Mouse (Mus musculus): ENCODE data around the gene 9030025P20Rik. TPM values are rescaled to one million over a fixed set of nuclear protein-coding genes. Genes with fewer than 3 reads are reported as not detected.
A peak's percentile ranks its signal among the peaks of the same experiment; 100 is the strongest.
"Not testable (repeated sequence)": the region's sequence is repeated elsewhere in the genome, so short reads cannot be mapped to it uniquely, and the experiment has no call there.

Gene 9030025P20Rik
- polyA plus RNA-seq, 1 experiment, result 19.8 TPM

DNA sequence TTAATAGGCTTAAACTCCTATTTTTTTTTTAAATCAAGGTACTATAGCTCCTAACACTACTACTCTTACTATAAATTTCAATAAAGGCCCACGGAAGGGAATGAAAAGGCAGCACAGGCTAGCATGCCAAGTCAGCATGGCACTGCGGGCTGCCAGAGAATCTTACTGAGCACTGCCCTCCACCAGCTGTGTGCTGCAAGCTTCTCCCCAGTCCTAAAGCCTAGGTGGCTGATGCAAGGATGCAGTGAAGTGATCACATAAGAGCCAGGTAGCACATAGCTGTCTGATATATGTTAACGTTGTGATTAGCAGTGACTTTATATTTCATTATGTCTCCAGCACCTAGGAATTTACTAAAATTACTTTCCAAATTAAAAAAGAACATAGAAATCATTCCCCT lies 18.3 kb upstream of the 9030025P20Rik start:
- Histone ChIP-seq H3K4me1 (replicated peaks; ENCODE audit: control insufficient read depth, insufficient read depth, low read length) (peaks cover 3% of the 10 kb centered on the region), H3K27me3 (ENCODE audit: control insufficient read depth, insufficient read depth, low read length) (no peaks in the 10 kb centered on the region), H3K4me3 (ENCODE audit: control insufficient read depth, insufficient read depth, low read length) (no peak overlapping the region), H3K27ac (ENCODE audit: control insufficient read depth, insufficient read depth, low read length) (no peak overlapping the region), H3K36me3 (ENCODE audit: control insufficient read depth, insufficient read depth, low read length) (peaks cover under 1% of the 10 kb centered on the region; the same call in 1 of the 2 replicates)
- no peak for DNase-seq
- WGBS, result 44% methylated on average over 3 of the region's 3 CpGs
- TF ChIP-seq POLR2A (IDR thresholded peaks at IDR 0.05; ENCODE audit: control insufficient read depth, extremely low read depth, insufficient read depth, low read length, poor library complexity), result no peak
- no peak for TF ChIP-seq CTCF (IDR thresholded peaks at IDR 0.05; ENCODE audit: borderline replicate concordance, control insufficient read depth, extremely low read depth, insufficient read depth, low read length, poor library complexity)

DNA sequence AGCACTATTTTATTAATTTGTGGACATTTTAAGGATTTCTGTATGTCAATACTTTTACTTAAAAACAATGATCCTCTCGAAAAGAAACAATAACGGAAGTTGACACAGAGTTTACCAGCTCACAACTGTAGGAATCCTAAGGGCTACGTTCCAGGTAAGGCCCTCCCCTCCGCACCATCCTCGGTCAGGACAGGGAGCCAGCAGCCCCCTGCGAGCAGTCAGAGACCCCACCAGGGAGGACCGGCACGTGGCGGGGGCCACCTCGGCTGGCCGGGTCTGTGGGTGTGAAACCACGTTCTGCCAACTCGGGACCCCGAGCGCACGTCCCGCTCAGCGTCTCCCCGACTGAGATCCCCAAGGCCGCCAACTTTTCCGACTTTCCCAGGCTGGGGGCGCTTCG lies 17.7 kb upstream of the 9030025P20Rik start:
- H3K27me3 ChIP-seq (ENCODE audit: control insufficient read depth, insufficient read depth, low read length), result no peaks in the 10 kb centered on the region
- peaks cover 3% of the 10 kb centered on the region for H3K4me1 ChIP-seq (replicated peaks; ENCODE audit: control insufficient read depth, insufficient read depth, low read length)
- peak overlapping the region; percentile 60 for H3K4me3 ChIP-seq (ENCODE audit: control insufficient read depth, insufficient read depth, low read length)
- no peak overlapping the region for H3K27ac ChIP-seq (ENCODE audit: control insufficient read depth, insufficient read depth, low read length)
- peak; percentile 35 for DNase-seq
- TF ChIP-seq POLR2A (IDR thresholded peaks at IDR 0.05; ENCODE audit: control insufficient read depth, extremely low read depth, insufficient read depth, low read length, poor library complexity), result no peak
- TF ChIP-seq CTCF (IDR thresholded peaks at IDR 0.05; ENCODE audit: borderline replicate concordance, control insufficient read depth, extremely low read depth, insufficient read depth, low read length, poor library complexity), result no peak
- under 1% methylated on average over 19 of the region's 23 CpGs for WGBS
- no peaks in the 10 kb centered on the region for H3K36me3 ChIP-seq (ENCODE audit: control insufficient read depth, insufficient read depth, low read length)

DNA sequence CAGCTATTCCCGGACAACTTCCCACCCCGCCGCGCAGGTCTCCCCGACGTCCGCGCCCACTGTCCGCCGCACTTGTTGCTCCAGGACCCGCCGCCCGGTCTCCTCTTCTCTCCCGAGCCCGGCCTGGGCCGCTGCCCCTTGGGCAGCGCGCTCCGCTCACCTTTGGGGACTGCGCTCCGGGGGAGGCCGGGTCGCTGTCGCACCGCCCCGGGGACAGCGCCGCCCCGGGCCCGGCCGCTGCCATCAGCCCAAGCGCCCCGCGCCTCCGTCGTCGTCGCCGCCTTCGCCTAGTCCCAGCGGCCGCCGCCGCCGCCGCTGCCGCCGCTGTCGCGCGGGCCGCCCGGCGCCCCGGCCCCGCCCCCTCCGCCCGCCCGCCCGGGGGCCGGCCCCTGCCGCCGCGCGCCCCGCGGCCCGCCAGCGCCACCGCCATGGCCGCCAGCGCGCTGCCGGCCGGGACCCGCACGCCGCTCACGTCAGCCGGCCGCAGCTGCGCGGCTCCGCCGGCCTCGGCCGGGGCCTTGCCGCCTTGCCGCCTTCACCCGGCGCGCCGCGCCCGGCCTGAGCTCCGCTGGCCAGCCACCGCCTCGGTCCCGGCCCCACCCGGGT lies 17.2 kb upstream of the 9030025P20Rik start, which contains the start of gene Phf10:
TSS of gene Phf10 (minus strand) at position 323 of the 606 bp plus-strand sequence.
- H3K4me3 ChIP-seq (ENCODE audit: control insufficient read depth, insufficient read depth, low read length), result peak within 1 kb of the TSS; percentile 60
- not testable (repeated sequence) for H3K36me3 ChIP-seq (ENCODE audit: control insufficient read depth, insufficient read depth, low read length); H3K27me3 ChIP-seq (ENCODE audit: control insufficient read depth, insufficient read depth, low read length); H3K4me1 ChIP-seq (replicated peaks; ENCODE audit: control insufficient read depth, insufficient read depth, low read length); H3K27ac ChIP-seq (ENCODE audit: control insufficient read depth, insufficient read depth, low read length)
- WGBS, result 8% methylated on average over 65 of the region's 100 CpGs
- peak; percentile 37 for DNase-seq

DNA sequence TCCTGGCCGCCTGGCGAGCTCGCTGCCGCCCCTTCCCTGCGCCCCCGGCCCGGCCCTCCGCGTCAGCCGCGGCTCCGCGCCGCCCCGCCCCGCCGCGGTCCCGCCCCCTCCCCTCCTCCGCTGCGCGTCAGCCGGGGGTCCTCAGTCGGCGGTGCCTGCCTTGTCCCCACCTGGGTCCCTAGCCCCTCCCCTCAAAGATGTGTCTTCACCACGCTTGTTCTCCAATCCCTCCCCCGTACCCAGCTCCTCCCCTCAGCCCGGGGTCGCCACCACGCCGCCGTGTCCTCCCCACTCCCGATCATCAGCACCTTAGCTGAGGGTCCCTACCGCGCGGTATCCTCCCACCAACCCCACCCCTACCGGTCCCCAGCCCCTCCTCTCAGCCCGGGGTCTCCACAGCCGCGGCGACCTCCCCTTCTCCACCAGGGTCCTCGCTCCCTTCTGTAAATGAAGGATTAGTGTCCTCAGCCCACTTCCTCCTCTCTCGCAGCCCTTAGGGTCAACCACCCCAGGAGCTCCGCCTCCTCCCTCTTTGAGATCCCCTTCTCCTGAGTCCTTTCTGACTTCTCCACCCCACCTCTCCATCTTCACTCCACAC lies 16.6 kb upstream of the 9030025P20Rik start:
- not testable (repeated sequence) for DNase-seq; H3K36me3 ChIP-seq (ENCODE audit: control insufficient read depth, insufficient read depth, low read length); H3K27me3 ChIP-seq (ENCODE audit: control insufficient read depth, insufficient read depth, low read length); H3K27ac ChIP-seq (ENCODE audit: control insufficient read depth, insufficient read depth, low read length); H3K4me3 ChIP-seq (ENCODE audit: control insufficient read depth, insufficient read depth, low read length); H3K4me1 ChIP-seq (replicated peaks; ENCODE audit: control insufficient read depth, insufficient read depth, low read length)
- WGBS, result no CpG with 5 or more reads among the region's 44 CpGs

DNA sequence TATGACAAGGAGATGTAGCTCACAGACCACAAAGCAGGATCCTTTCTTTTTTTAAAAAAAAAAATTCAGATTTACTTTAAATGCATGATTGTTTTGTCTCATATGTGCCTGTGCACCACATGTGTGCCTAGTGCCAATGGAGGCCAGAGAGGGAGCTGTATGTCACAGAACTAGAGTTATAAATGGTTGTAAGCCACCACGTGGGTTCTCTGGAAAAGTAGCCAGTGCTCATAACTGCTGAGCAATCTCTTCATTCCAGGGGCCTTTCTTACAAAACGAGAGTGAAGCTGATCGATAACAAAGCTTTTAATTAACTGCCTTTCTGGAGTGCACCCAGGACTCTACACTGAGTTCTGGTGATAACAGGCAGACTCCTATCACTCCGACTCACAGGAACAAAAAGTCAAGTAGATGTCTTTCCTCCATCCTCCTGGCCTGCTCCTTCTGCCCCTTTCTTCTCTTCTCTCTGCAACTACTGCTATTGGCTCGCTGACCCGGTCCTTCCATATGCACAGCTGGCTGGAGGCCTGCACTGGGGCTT lies 9.8 kb upstream of the 9030025P20Rik start:
- not testable (repeated sequence) for DNase-seq; H3K27me3 ChIP-seq (ENCODE audit: control insufficient read depth, insufficient read depth, low read length); H3K27ac ChIP-seq (ENCODE audit: control insufficient read depth, insufficient read depth, low read length); H3K4me3 ChIP-seq (ENCODE audit: control insufficient read depth, insufficient read depth, low read length); H3K36me3 ChIP-seq (ENCODE audit: control insufficient read depth, insufficient read depth, low read length); H3K4me1 ChIP-seq (replicated peaks; ENCODE audit: control insufficient read depth, insufficient read depth, low read length)
- no CpG with 5 or more reads among the region's 6 CpGs for WGBS

DNA sequence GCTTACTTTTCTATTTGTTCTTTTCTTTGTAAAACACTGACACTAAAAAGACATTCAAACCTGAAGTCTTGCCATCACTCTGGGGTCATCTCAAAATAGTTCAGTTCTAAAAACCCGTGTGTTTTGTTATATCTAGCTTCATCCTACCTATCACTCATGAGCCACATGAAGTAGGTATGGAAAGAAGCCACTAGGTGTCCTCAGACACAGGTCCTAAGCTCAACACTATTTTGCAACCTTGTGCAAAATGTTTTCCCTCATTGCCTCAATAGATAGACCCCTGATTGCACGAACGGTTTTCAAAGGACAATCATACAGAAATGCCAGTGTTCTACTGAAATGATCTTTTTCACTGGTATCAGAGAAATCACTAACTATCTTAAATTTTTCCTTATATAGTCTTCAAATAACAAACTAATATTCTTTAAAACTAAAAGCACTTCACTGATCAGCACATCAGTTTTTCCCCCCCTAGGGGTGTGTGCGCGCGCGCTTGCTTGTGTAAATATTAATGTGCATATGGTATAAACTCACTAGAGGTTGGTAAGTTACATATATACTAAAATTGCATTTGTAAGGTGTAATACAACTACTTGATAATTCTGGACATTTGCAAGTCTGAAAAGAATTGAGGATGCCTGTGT lies 428 bp upstream of the 9030025P20Rik start:
- not testable (repeated sequence) for H3K4me1 ChIP-seq (replicated peaks; ENCODE audit: control insufficient read depth, insufficient read depth, low read length); H3K27me3 ChIP-seq (ENCODE audit: control insufficient read depth, insufficient read depth, low read length); H3K27ac ChIP-seq (ENCODE audit: control insufficient read depth, insufficient read depth, low read length); H3K4me3 ChIP-seq (ENCODE audit: control insufficient read depth, insufficient read depth, low read length); DNase-seq; H3K36me3 ChIP-seq (ENCODE audit: control insufficient read depth, insufficient read depth, low read length)
- WGBS, result under 1% methylated on average over 4 of the region's 7 CpGs

DNA sequence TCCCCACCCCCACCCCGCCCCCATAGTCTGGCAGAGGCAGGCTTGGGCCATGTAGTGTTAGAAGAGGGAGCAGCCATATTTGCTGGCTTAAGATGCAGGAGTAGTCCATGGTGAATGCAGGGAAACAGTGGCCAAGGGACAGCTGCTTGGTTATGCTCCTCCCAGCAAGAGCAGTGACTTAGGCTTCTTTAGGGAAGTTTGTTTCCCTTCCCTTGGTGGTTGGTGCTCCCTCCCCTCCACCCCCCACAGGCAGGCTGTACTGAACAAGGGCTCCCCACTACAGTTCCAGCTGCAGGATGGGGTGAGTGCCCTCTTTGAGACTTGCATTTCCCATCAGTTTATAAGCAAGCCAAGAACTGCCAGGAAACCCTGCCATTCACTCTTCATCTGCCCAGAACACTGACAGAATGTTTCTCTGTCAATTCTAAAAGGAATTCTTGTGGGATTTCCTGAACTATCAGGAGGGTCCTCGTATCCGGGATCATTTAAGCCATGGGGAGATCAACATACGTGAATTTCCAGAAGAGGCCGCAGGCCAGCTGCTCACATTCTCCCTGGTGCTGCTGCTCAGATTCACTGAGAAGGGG lies 11.9 kb downstream of the 9030025P20Rik start:
- H3K27ac ChIP-seq (ENCODE audit: control insufficient read depth, insufficient read depth, low read length); H3K27me3 ChIP-seq (ENCODE audit: control insufficient read depth, insufficient read depth, low read length); H3K4me3 ChIP-seq (ENCODE audit: control insufficient read depth, insufficient read depth, low read length); H3K36me3 ChIP-seq (ENCODE audit: control insufficient read depth, insufficient read depth, low read length); H3K4me1 ChIP-seq (replicated peaks; ENCODE audit: control insufficient read depth, insufficient read depth, low read length); DNase-seq: not testable (repeated sequence)
- WGBS, result 95% methylated on average over 4 of the region's 5 CpGs

DNA sequence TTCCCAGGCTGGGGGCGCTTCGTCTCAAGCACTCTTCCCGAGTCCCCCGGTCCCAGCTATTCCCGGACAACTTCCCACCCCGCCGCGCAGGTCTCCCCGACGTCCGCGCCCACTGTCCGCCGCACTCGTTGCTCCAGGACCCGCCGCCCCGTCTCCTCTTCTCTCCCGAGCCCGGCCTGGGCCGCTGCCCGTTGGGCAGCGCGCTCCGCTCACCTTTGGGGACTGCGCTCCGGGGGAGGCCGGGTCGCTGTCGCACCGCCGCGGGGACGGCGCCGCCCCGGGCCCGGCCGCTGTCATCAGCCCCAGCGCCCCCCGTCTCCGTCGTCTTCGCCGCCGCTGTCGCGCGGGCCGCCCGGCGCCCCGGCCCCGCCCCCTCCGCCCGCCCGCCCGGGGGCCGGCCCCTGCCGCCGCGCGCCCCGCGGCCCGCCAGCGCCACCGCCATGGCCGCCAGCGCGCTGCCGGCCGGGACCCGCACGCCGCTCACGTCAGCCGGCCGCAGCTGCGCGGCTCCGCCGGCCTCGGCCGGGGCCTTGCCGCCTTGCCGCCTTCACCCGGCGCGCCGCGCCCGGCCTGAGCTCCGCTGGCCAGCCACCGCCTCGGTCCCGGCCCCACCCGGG lies 14.4 kb downstream of the 9030025P20Rik start:
- DNase-seq; H3K27me3 ChIP-seq (ENCODE audit: control insufficient read depth, insufficient read depth, low read length); H3K36me3 ChIP-seq (ENCODE audit: control insufficient read depth, insufficient read depth, low read length); H3K4me3 ChIP-seq (ENCODE audit: control insufficient read depth, insufficient read depth, low read length); H3K27ac ChIP-seq (ENCODE audit: control insufficient read depth, insufficient read depth, low read length); H3K4me1 ChIP-seq (replicated peaks; ENCODE audit: control insufficient read depth, insufficient read depth, low read length): not testable (repeated sequence)
- WGBS, result no CpG with 5 or more reads among the region's 98 CpGs

DNA sequence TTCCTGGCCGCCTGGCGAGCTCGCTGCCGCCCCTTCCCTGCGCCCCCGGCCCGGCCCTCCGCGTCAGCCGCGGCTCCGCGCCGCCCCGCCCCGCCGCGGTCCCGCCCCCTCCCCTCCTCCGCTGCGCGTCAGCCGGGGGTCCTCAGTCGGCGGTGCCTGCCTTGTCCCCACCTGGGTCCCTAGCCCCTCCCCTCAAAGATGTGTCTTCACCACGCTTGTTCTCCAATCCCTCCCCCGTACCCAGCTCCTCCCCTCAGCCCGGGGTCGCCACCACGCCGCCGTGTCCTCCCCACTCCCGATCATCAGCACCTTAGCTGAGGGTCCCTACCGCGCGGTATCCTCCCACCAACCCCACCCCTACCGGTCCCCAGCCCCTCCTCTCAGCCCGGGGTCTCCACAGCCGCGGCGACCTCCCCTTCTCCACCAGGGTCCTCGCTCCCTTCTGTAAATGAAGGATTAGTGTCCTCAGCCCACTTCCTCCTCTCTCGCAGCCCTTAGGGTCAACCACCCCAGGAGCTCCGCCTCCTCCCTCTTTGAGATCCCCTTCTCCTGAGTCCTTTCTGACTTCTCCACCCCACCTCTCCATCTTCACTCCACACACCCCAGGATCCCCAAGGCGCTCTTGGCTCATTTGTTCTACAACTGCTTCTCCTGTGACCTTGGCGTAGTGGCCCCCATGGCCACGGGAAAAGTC lies 15.0 kb downstream of the 9030025P20Rik start:
- H3K4me3 ChIP-seq (ENCODE audit: control insufficient read depth, insufficient read depth, low read length); DNase-seq; H3K4me1 ChIP-seq (replicated peaks; ENCODE audit: control insufficient read depth, insufficient read depth, low read length); H3K27ac ChIP-seq (ENCODE audit: control insufficient read depth, insufficient read depth, low read length); H3K36me3 ChIP-seq (ENCODE audit: control insufficient read depth, insufficient read depth, low read length); H3K27me3 ChIP-seq (ENCODE audit: control insufficient read depth, insufficient read depth, low read length): not testable (repeated sequence)
- no CpG with 5 or more reads among the region's 47 CpGs for WGBS

All from thymus, adult 2 months (tissue).